Mouse (Mus musculus) cerebellum, adult 2 months (tissue): ENCODE results near the gene Tmem235. TPM values are rescaled to one million over a fixed set of nuclear protein-coding genes. Genes with fewer than 3 reads are reported as not detected.

Source experiments
- DNase-seq, 2 experiments: peaks; one replicate each; pipeline ENCODE4 v3.0.0; 2021
- H3K27ac ChIP-seq: fragments of 200-500 bp; 2 replicates; pipeline ENCODE4 v1.5.1; 2012; ENCODE audit warnings: low read length, control low read depth, inconsistent platforms; ENCODE audit not compliant: insufficient read depth
- H3K27me3 ChIP-seq: fragments of 200-500 bp; 2 replicates; pipeline ENCODE4 v1.6.1; 2012; ENCODE audit warnings: inconsistent platforms, mild to moderate bottlenecking, low read length, moderate library complexity; ENCODE audit not compliant: control insufficient read depth, insufficient read depth
- H3K4me1 ChIP-seq: fragments of 200-500 bp; 2 replicates; pipeline ENCODE4 v1.6.1; 2011; ENCODE audit warnings: low read length; ENCODE audit not compliant: control insufficient read depth, insufficient read depth
- H3K4me3 ChIP-seq: fragments of 200-500 bp; replicated peaks from 2 replicates; pipeline ENCODE3; 2011; ENCODE audit warnings: mild to moderate bottlenecking, low read depth, low read length, control low read depth; ENCODE audit not compliant: insufficient read depth
- CTCF ChIP-seq: fragments of 200-500 bp; IDR thresholded peaks from 2 replicates; pipeline ENCODE4 v1.5.1; 2011; ENCODE audit warnings: low read depth, mild to moderate bottlenecking, control low read depth, low read length, moderate library complexity, borderline replicate concordance; ENCODE audit not compliant: insufficient read depth
- POLR2A ChIP-seq: fragments of 200-500 bp; IDR thresholded peaks from 2 replicates; pipeline ENCODE4 v1.6.1; 2011; ENCODE audit warnings: low read length, control low read depth, borderline replicate concordance; ENCODE audit not compliant: insufficient read depth
- WGBS: fragments of 180-500 bp; shearing (Covaris S2); methylation state at CpG from one replicate; pipeline ENCODE4 v1.1.7; 2018; 5-methylcytosine and 5-hydroxymethylcytosine counted together
- polyA plus RNA-seq: library from polyadenylated mRNA; depleted of rRNA; stranded (reverse); fragments of >200 nt; gene quantifications from 2 replicates; pipeline ENCODE4 v1.2.3, GENCODE M21; 2012

Tmem235 gene
- polyA plus RNA-seq, 1 experiment: 0.16 TPM

GRCm38 (mm10) chr11:117836306-117836705 lies 24.2 kb upstream of the Tmem235 start:
- no peaks in the 10 kb centered on the region for H3K27me3 ChIP-seq
- H3K27ac ChIP-seq: no peak overlapping the region
- no peak for DNase-seq
- H3K4me1 ChIP-seq: no peaks in the 10 kb centered on the region
- H3K4me3 ChIP-seq: no peak overlapping the region
- 26% methylated on average over 13 of the region's 13 CpGs for WGBS
- no peak for TF ChIP-seq POLR2A
- no peak for TF ChIP-seq CTCF

GRCm38 (mm10) chr11:117838572-117838971 lies 22.0 kb upstream of the Tmem235 start:
- WGBS: 67% methylated on average over 2 of the region's 2 CpGs
- Histone ChIP-seq H3K27me3 (no peaks in the 10 kb centered on the region), H3K27ac (no peak overlapping the region), H3K4me1 (no peaks in the 10 kb centered on the region), H3K4me3 (no peak overlapping the region)
- no peak for DNase-seq
- TF ChIP-seq POLR2A (no peak), CTCF (no peak)

GRCm38 (mm10) chr11:117839021-117839420 lies 21.5 kb upstream of the Tmem235 start:
- Histone ChIP-seq H3K27ac (no peak overlapping the region), H3K27me3 (no peaks in the 10 kb centered on the region), H3K4me3 (no peak overlapping the region), H3K4me1 (no peaks in the 10 kb centered on the region)
- no peak for DNase-seq
- WGBS: 89% methylated on average over 1 of the region's 1 CpGs
- no peak for TF ChIP-seq CTCF
- no peak for TF ChIP-seq POLR2A

GRCm38 (mm10) chr11:117840910-117841309 lies 19.6 kb upstream of the Tmem235 start:
- no peak for DNase-seq
- Histone ChIP-seq H3K27ac (no peak overlapping the region), H3K4me1 (no peaks in the 10 kb centered on the region), H3K4me3 (no peak overlapping the region), H3K27me3 (no peaks in the 10 kb centered on the region)
- 61% methylated on average over 1 of the region's 1 CpGs for WGBS
- TF ChIP-seq CTCF (no peak), POLR2A (no peak)

GRCm38 (mm10) chr11:117843434-117843833 lies 17.1 kb upstream of the Tmem235 start:
- Histone ChIP-seq H3K27ac (no peak overlapping the region), H3K4me1 (no peaks in the 10 kb centered on the region), H3K27me3 (no peaks in the 10 kb centered on the region), H3K4me3 (no peak overlapping the region)
- DNase-seq: no peak
- no peak for TF ChIP-seq CTCF
- TF ChIP-seq POLR2A: no peak
- WGBS: 89% methylated on average over 2 of the region's 2 CpGs

- Histone ChIP-seq H3K27ac (no peak overlapping the region), H3K4me3 (no peak overlapping the region), H3K4me1 (no peaks in the 10 kb centered on the region), H3K27me3 (no peaks in the 10 kb centered on the region)
- DNase-seq: no peak
- TF ChIP-seq CTCF (no peak), POLR2A (no peak)
- WGBS: 87% methylated on average over 2 of the region's 2 CpGs
These were observed 15.6 kb upstream of the Tmem235 start for GRCm38 (mm10) chr11:117844997-117845396.

- H3K27me3 ChIP-seq: no peaks in the 10 kb centered on the region
- TF ChIP-seq CTCF (no peak), POLR2A (no peak)
- DNase-seq: no peak
- 70% methylated on average over 2 of the region's 2 CpGs for WGBS
- no peak overlapping the region for H3K27ac ChIP-seq
- no peaks in the 10 kb centered on the region for H3K4me1 ChIP-seq
- no peak overlapping the region for H3K4me3 ChIP-seq
These were observed 14.9 kb upstream of the Tmem235 start for GRCm38 (mm10) chr11:117845651-117846050.

GRCm38 (mm10) chr11:117846640-117847039 lies 13.9 kb upstream of the Tmem235 start:
- Histone ChIP-seq H3K4me1 (no peaks in the 10 kb centered on the region), H3K27me3 (no peaks in the 10 kb centered on the region), H3K4me3 (no peak overlapping the region), H3K27ac (no peak overlapping the region)
- no peak for TF ChIP-seq CTCF
- no peak for TF ChIP-seq POLR2A
- WGBS: 44% methylated on average over 5 of the region's 5 CpGs
- no peak for DNase-seq

GRCm38 (mm10) chr11:117847593-117848215 lies 12.8 kb upstream of the Tmem235 start:
- H3K4me3 ChIP-seq: no peak overlapping the region

More at GRCm38 (mm10) chr11:117847593-117848215, 12.8 kb upstream of the Tmem235 start:
- Histone ChIP-seq H3K27ac (no peak overlapping the region), H3K27me3 (no peaks in the 10 kb centered on the region), H3K4me1 (no peaks in the 10 kb centered on the region)
- TF ChIP-seq POLR2A (no peak), CTCF (no peak)
- no peak for DNase-seq
- WGBS: 81% methylated on average over 7 of the region's 7 CpGs
